Mouse (Mus musculus): ENCODE measurements around the gene Tbc1d9.
A peak's percentile ranks its signal among the peaks of the same experiment; 100 is the strongest.

Tbc1d9 gene

GRCm38 (mm10) chr8:83178228-83178742, 13.1 kb downstream of the Tbc1d9 start:
- peak; percentile 72 for DNase-seq (ENCODE audit: low spot score)

- DNase-seq (ENCODE audit: low spot score): no peak
Measured at GRCm38 (mm10) chr8:83181851-83182482, 16.8 kb downstream of the Tbc1d9 start.

DNA sequence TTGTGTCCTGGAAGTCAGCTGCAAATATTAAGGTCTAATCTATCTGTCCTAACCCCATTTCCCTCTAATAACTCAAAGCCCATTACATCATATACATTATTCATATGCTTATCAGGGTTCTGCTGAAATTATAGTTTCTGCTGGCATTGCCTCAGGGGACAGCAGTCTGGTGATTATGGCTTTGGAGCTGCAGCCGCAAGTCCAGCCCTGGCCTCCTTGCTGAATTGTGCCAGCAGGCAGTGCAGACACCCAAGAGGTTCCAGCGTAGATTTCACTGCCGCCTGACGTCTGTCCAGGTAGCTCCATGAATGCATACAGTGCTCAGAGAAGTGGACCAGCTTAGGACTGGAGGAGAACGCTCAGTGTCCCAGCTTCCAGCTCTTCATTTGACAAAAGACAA, 17.6 kb downstream of the Tbc1d9 start:
- no peak for DNase-seq (ENCODE audit: low spot score)

GRCm38 (mm10) chr8:83186376-83186775, 21.2 kb downstream of the Tbc1d9 start:
- no peak for DNase-seq (ENCODE audit: low spot score)

DNA sequence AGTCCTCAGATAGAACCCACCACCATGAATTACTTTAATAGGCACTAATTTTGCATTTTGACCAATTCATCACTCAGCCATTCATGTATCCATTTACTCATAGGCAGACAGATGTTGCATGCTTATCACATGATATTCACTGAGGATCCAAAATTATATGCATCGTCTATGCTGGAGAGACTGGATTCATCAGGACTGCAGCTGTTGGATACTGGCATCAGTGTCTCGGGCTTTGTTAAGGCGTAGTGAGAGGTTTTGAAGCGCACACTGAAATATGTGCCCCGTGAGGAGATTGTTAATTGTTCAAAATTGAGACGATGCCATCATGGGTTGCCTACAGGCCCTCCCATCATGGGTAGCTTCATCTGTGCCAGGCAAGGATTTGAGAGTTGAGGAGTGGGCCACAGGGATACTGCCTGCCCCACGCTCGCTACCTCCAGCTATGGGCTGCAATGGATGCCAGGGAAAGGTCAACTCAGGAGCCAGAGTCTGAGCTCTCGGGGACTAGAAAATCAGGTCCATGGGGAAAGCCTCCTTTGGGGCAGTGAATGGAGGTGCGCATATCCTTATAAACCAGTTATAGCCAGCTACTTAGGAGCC, 22.3 kb downstream of the Tbc1d9 start:
- no peak for DNase-seq (ENCODE audit: low spot score)

DNA sequence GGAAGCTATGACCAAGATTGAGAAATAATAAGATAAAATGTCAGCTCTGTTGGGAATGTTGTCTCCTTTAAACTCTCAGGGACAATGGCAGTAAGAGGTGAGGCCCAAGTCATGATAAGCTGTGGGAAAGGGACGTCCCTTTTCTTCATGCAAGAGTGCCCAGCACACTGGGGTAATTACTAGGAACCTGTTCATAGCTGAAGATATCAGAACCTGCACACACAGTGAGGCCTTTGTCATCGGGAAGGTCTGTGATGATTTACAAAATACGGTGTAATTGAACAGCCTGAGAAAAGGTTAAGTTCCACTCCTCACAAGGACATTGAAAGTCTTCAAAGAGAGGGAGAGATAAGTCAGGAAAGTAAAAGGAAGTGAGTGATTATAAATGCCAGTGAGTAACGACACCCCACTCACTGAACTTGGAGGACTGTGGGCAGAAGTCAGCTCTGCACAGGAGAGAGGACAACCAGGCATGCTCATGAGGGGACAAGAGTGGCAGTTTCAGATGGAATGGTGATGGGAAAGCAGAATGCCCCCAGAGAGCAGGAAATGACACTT, 24.5 kb downstream of the Tbc1d9 start:
- DNase-seq (ENCODE audit: low spot score): no peak

DNA sequence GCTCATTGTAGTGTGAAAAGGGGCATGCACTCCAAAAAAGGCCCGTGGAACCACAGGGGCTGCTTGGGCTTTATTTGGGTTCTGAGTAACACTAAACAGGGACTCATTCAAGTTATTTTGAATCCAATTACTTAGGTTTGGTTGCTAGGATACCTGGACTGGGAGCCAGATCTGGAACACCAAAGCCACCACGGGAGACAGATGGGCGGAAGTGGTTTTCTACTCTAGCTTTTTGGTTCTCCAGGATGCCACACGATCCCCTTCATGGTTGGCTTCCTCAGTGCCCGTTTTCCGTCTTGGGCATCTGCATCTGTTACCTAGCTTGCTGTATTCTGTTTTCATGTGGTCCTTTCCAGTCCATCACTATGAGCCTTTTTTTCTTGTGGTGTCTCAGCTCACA, 30.9 kb downstream of the Tbc1d9 start:
- DNase-seq (ENCODE audit: low spot score): no peak

GRCm38 (mm10) chr8:83199715-83200114, 34.6 kb downstream of the Tbc1d9 start:
- DNase-seq (ENCODE audit: low spot score): no peak

DNA sequence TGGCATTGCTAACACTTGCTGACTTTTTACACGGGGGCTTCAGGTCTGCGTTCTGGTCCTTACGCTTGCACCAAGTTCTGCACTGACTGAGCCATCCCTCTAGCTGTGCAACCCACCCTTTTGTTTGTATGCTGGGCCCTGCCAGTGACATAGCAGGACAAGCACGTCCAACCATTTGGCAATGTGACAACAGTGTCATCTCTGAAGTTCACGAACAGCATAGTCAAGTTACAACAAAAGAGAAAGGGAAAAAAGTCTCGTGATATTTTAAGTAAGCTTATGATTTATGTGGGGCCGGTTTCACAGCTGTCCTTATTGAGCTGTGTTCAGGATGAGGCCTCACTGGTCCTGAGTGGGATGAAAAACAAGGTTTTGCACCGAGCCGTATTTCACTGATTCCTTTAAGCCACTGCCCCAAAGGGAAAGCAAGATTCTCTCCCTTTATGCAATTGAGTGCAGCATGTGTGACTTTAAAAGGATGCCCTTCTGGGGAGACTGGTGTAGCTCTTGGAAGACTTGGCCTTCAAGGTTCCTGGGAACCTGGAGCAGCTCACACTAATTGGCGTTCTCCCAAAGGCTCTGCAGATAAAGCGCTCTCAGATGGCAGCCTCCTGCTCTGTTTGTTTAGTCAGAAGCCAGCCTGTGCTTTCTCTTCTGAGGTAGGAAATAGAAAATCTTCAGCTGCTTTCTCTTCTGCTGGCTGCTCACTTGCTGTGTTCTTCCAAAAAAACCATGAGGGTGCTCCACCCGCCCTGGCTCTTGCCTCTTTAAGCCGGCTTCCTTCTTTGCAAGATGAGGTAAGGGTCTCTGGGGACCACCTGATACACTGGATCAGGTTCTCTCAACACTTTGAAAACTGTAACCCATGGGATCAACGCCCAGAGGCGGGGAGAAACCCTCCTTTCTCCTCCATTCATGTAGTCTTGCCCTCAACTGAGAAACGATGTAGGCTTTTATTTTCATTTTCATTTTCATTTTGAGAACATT, 35.3 kb downstream of the Tbc1d9 start:
- no peak for DNase-seq (ENCODE audit: low spot score)

DNA sequence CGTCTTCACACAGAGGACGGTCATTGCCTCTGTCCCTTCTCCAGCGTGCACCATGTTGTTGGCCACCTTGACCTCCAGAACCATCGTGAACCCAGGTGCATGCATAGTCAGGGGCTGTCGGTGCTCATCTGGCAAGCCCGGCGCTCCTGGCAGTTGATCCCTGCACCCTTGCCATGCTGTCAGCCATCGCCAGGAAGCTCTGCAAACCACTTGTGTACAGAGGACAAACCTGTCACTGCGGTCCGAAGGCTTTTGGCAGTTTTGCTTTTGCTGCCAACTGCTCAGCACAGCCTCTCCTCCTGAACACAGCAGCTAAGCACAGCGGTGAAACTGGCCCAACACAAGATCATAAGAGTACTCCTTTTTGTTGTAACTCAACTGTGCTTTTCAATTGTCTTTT, 37.8 kb downstream of the Tbc1d9 start:
- DNase-seq (ENCODE audit: low spot score): no peak

GRCm38 (mm10) chr8:83205907-83206306, 40.8 kb downstream of the Tbc1d9 start:
- no peak for DNase-seq (ENCODE audit: low spot score)

- DNase-seq (ENCODE audit: low spot score): no peak
Measured at GRCm38 (mm10) chr8:83209581-83209980, 44.4 kb downstream of the Tbc1d9 start.

DNA sequence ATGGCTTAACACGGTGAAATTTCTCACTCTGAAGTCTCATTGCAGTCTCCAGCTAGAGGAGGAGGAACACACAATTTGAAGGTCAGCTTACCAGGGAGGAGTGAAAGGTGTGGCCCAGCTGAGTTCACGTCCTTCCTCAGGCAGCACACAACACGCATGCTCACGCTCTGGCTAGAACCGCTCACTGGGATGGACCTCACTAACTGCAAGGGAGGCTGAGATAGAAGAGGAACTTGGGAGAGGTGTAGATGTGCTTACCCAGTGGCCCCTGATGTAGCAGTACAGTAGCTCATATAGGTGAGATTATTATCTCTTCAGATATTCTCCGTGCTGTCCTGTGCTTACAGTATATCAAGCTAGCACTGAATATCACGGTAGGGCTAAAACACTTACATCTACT, 45.5 kb downstream of the Tbc1d9 start:
- no peak for DNase-seq (ENCODE audit: low spot score)

DNA sequence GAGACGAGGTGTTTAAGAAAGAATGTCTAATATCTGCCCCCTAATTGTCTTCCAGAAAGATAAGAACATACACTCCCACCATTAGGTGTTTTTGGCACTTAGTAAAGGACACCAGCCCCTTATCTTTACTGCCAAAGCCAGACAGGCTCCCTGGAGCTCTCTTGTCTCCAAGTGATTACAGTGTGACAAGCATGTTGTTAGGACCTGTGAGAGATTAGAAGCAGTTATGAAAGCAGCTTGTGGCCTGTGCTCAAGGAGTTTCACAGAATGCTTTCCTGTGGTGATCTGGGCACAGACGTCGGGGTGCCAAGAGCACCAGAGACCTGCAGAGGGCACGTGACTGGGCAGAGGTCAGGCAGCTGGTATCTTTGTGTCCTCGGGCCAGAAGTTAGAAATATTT, 49.9 kb downstream of the Tbc1d9 start:
- peak; percentile 22 for DNase-seq (ENCODE audit: low spot score)

DNA sequence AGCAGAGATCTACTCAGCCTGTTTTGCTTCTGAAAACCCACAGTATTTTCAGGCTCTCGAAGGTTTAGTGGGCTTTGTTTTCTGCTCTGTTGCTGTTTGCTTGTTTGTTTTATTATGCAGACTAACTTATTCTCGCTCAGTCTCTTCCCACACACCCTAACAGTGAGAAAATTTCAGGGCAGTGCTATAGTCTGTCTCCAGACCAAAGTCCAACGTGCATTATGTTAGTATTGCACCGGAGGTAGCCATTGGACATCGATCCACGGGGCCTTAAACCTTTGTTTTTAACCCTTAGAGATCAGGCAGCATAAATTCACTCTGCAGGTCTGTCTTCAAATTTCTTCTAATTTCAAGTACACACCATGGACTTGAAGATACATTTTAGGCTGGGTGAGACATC, 51.4 kb downstream of the Tbc1d9 start:
- no peak for DNase-seq (ENCODE audit: low spot score)

DNA sequence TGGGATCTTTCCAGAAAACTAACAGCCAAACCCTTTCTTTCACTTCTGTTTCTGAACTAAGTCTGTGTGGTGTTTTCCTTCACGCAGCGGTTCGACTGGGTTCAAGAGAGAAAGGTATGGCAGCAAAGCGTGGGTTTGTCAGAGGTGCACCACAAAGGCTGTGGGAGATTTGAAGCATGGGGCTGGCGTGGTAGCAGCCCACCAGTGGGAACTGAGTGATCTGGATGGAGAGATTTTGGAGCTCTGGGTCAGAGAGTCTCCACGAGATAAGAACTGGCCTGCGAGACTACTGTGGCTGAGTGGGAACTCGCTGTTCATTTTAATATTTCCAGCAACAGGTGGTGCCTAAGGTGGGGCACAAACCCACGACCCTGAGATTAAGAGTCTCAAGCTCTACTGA, 52.0 kb downstream of the Tbc1d9 start:
- DNase-seq (ENCODE audit: low spot score): no peak

- no peak for DNase-seq (ENCODE audit: low spot score)
Measured at GRCm38 (mm10) chr8:83217891-83218290, 52.7 kb downstream of the Tbc1d9 start.

DNA sequence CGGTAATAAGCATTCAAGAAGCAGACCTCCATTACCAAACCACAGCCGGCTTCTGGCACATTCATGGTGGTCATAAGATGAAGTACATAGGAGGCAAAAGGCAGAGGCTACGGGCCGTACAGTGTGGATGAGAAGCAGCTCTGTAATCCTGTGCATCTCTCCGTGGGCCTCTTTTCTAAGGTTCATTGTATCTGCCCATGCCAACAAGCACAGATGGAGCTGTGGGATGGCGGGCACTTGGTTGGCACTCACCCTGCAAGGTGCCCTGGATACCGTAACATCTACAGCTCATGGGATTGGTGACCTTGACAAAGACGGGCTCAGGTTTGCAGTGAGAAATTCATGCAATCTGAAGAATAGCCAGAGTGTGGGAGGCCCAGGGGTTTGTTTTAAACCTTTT, 54.2 kb downstream of the Tbc1d9 start:
- no peak for DNase-seq (ENCODE audit: low spot score)

DNA sequence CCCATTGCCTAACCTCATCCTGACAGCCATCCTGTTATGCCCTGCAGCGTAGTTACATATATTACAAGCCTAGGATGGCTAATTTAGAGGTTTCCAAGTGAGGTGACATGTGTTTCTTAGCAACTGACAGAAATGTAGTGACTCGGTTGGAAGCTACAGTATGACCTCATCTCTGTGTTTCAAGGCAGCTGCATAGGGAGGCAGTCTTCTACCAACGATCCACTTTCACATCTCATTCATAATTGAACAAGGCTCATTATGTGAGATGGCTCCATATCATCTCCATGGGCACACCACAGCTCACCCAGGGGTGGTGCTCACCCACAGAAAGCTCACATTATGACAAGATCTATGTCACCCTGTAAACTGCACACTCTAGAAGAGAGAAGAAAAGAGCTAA, 55.6 kb downstream of the Tbc1d9 start:
- no peak for DNase-seq (ENCODE audit: low spot score)

- no peak for DNase-seq (ENCODE audit: low spot score)
Measured at GRCm38 (mm10) chr8:83224754-83225416, 59.7 kb downstream of the Tbc1d9 start.

- DNase-seq (ENCODE audit: low spot score): no peak
Measured at GRCm38 (mm10) chr8:83225598-83225997, 60.4 kb downstream of the Tbc1d9 start.

DNA sequence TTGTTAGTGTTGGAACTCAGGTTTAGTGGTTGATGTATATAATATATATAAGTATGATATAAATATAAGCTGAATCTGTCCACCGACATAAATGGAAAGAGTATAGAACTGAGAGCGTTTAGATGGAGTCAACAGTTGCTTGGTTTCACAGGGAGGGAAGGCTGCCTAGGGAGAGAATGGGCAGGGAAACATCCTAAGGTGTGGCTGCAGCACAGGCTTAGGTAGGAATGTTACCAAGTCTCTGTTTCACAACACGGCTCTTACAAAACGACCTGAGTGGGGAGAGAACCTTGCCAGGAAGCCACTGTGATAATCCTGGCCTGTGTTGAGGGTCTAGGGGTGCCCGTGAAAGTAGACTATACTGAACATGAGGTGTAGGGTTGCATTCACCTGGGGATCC, 62.2 kb downstream of the Tbc1d9 start:
- no peak for DNase-seq (ENCODE audit: low spot score)

Measured in embryo, embryonic 10.5 days (tissue).